Mouse (Mus musculus) liver, embryonic 11.5 days (tissue): Measurements from ENCODE around the gene Zfp800. TPM values are rescaled to one million over a fixed set of nuclear protein-coding genes. Genes with fewer than 3 reads are reported as not detected.

Source experiments
- ATAC-seq: fragments of 200-750 bp; cut with Nextera tagmentation; replicated peaks from 2 replicates; pipeline ENCODE4 v1.8.0; 2017; ENCODE audit warnings: moderate number of reproducible peaks, mild to moderate bottlenecking, moderate TSS enrichment, moderate library complexity; ENCODE audit not compliant: low FRiP score
- DNase-seq: peaks from one replicate; pipeline ENCODE4 v3.0.0-alpha.2; 2017; ENCODE audit warnings: low spot score
- H3K27ac ChIP-seq: fragments of 300-500 bp; sonication (generic); 2 replicates; pipeline ENCODE4 v1.5.1; 2014; ENCODE audit warnings: mild to moderate bottlenecking, low read depth, low read length, control low read depth
- H3K27me3 ChIP-seq: fragments of 300-500 bp; sonication (generic); replicated peaks from 2 replicates; pipeline ENCODE4 v1.6.1; 2014; ENCODE audit warnings: low read length, mixed read lengths; ENCODE audit not compliant: control insufficient read depth, insufficient read depth
- H3K36me3 ChIP-seq: fragments of 300-500 bp; sonication (generic); 2 replicates; pipeline ENCODE4 v1.6.1; 2014; ENCODE audit warnings: mild to moderate bottlenecking, low read length, moderate library complexity, mixed read lengths; ENCODE audit not compliant: control insufficient read depth, insufficient read depth
- H3K4me1 ChIP-seq: fragments of 300-500 bp; sonication (generic); replicated peaks from 2 replicates; pipeline ENCODE4 v1.6.1; 2014; ENCODE audit warnings: low read length, mixed read lengths; ENCODE audit not compliant: control insufficient read depth, insufficient read depth
- H3K4me2 ChIP-seq: fragments of 300-500 bp; sonication (generic); 2 replicates; pipeline ENCODE4 v1.6.1; 2014; ENCODE audit warnings: mild to moderate bottlenecking, control low read depth, moderate library complexity
- H3K4me3 ChIP-seq: fragments of 300-500 bp; sonication (generic); 2 replicates; pipeline ENCODE4 v1.5.1; 2014; ENCODE audit warnings: low read depth, low read length, control low read depth
- H3K9ac ChIP-seq: fragments of 300-500 bp; sonication (generic); 2 replicates; pipeline ENCODE4 v1.6.1; 2014; ENCODE audit warnings: low read depth, low read length, control low read depth
- H3K9me3 ChIP-seq: fragments of 300-500 bp; sonication (generic); 2 replicates; pipeline ENCODE4 v1.6.1; 2016; ENCODE audit warnings: low read length, inconsistent platforms, mixed read lengths; ENCODE audit not compliant: control insufficient read depth
- WGBS: fragments of 180-500 bp; shearing (Covaris S2); extraction: QIAGEN DNeasy Blood & Tissue Kit; methylation state at CpG from one replicate; pipeline ENCODE4 v1.1.7; 2014; 5-methylcytosine and 5-hydroxymethylcytosine counted together
- polyA plus RNA-seq: library from polyadenylated mRNA; unstranded; fragments of >200 nt; fragmentation: Nextera tagmentation; extraction: Ambion mirVana; gene quantifications from 2 replicates; pipeline ENCODE4 v1.2.1, GENCODE M21; 2014

Gene Zfp800
- polyA plus RNA-seq, 1 experiment from 2014 or later = 39.5 TPM

GRCm38 (mm10) chr6:28260425-28261191 lies 137.2 kb downstream of the Zfp800 start:
- WGBS = 1% methylated on average over 64 of the region's 64 CpGs
- ATAC-seq = peak; percentile 42
- H3K27ac ChIP-seq = peak overlapping the region; percentile 91

DNA sequence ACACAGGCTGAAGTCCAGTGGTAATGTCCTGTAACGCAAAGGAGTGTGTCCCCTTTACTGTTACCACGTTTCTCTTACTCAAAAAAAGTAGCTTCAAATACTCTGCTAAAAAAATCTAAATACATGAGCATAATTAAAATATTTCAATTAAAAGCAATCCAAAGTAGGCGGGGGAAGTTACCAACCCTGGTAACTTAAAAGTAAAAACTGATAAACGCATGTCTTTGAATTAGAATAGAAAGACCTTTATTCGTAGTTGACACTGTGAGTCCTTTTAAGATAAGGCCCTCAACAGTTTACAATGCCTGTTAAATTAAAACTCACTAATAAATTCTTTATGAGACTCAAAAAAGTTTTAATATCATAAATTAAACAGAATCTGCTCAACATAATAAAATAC lies 138.1 kb downstream of the Zfp800 start:
- Histone ChIP-seq H3K9ac (no peak overlapping the region), H3K4me2 (peak overlapping the region; percentile 56), H3K9me3 (no peaks in the 10 kb centered on the region), H3K4me1 (peaks cover 3% of the 10 kb centered on the region; the same call in 1 of the 2 replicates), H3K27me3 (no peaks in the 10 kb centered on the region), H3K27ac (no peak overlapping the region), H3K4me3 (peak overlapping the region; percentile 39), H3K36me3 (peaks cover 14% of the 10 kb centered on the region; the same call in 1 of the 2 replicates)
- ATAC-seq = no peak
- DNase-seq = no peak
- WGBS = 68% methylated on average over 5 of the region's 5 CpGs

More at GRCm38 (mm10) chr6:28260425-28261191, 137.2 kb downstream of the Zfp800 start:
- Histone ChIP-seq H3K4me3 (peak overlapping the region; percentile 97), H3K9ac (peak overlapping the region; percentile 93), H3K36me3 (peaks cover 9% of the 10 kb centered on the region; the same call in 1 of the 2 replicates), H3K9me3 (no peaks in the 10 kb centered on the region), H3K4me1 (peaks cover 3% of the 10 kb centered on the region; the same call in 1 of the 2 replicates), H3K27me3 (no peaks in the 10 kb centered on the region), H3K4me2 (peak overlapping the region; percentile 88)
- peak; percentile 51 for DNase-seq

GRCm38 (mm10) chr6:28258440-28258839 lies 139.4 kb downstream of the Zfp800 start:
- 51% methylated on average over 1 of the region's 1 CpGs for WGBS
- Histone ChIP-seq H3K9me3 (no peaks in the 10 kb centered on the region), H3K4me2 (peak overlapping the region; percentile 49), H3K9ac (no peak overlapping the region), H3K36me3 (peaks cover 14% of the 10 kb centered on the region; the same call in 1 of the 2 replicates), H3K27me3 (no peaks in the 10 kb centered on the region), H3K27ac (no peak overlapping the region), H3K4me1 (peaks cover 3% of the 10 kb centered on the region; the same call in 1 of the 2 replicates), H3K4me3 (no peak overlapping the region)
- DNase-seq (no peak), ATAC-seq (no peak)

DNA sequence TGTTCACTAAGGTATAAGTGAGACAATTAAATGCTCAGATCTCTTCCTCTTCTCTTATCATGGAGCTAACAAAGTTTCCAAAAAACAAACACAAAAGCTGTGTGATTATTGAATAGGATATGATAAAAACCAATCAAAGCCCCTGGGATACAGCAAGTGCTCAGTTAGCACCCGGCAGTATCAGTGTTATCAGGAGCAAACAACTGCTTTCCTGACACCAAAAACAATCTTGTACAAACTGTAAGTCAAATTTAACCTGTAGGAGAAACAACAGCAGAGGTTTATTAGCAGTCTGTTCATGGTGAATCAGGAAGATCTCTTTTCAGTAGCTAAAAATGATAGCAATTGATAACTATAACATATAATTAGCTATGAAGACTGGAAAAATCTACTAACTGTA lies 140.0 kb downstream of the Zfp800 start:
- H3K4me2 ChIP-seq = no peak overlapping the region
- 35% methylated on average over 1 of the region's 1 CpGs for WGBS
- ATAC-seq = no peak

DNA sequence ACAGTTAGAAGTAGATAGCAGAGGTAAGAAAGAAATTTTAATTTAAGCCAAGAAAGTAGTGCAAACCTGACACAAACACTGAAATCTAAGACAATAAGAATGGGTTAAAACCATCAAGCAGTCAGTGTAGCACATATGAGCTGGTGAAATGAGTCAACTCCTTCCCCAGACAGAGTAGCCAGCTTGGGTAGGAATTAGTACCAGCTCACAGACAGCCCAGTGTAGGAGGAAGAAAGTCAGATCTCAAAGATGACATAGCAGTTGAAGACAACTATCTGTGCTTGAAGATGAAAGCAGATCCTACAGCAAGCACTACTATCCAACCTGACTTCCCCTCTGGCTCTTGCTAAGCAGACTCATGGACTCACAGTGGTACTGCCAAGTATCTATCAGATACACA lies 145.0 kb downstream of the Zfp800 start:
- Histone ChIP-seq H3K4me3 (no peak overlapping the region), H3K27ac (no peak overlapping the region), H3K36me3 (peaks cover 14% of the 10 kb centered on the region; the same call in 1 of the 2 replicates), H3K27me3 (no peaks in the 10 kb centered on the region), H3K9me3 (no peaks in the 10 kb centered on the region), H3K4me2 (no peak overlapping the region), H3K9ac (no peak overlapping the region), H3K4me1 (no peaks in the 10 kb centered on the region; the same call in 1 of the 2 replicates)
- no peak for DNase-seq
- no peak for ATAC-seq

More for the DNA sequence above, 140.0 kb downstream of the Zfp800 start:
- no peak overlapping the region for H3K9ac ChIP-seq
- H3K27me3 ChIP-seq = no peaks in the 10 kb centered on the region
- H3K4me3 ChIP-seq = no peak overlapping the region
- peaks cover 3% of the 10 kb centered on the region; the same call in 1 of the 2 replicates for H3K4me1 ChIP-seq
- DNase-seq = no peak
- H3K27ac ChIP-seq = no peak overlapping the region
- H3K36me3 ChIP-seq = peaks cover 14% of the 10 kb centered on the region; the same call in 1 of the 2 replicates
- H3K9me3 ChIP-seq = no peaks in the 10 kb centered on the region

- no peaks in the 10 kb centered on the region for H3K9me3 ChIP-seq
- no peak overlapping the region for H3K4me3 ChIP-seq
- H3K4me2 ChIP-seq = no peak overlapping the region
- 89% methylated on average over 2 of the region's 2 CpGs for WGBS
- H3K27me3 ChIP-seq = no peaks in the 10 kb centered on the region
- H3K36me3 ChIP-seq = peaks cover 7% of the 10 kb centered on the region; the same call in 1 of the 2 replicates
- ATAC-seq (no peak), DNase-seq (no peak)
- H3K4me1 ChIP-seq = no peaks in the 10 kb centered on the region
- no peak overlapping the region for H3K9ac ChIP-seq
- no peak overlapping the region for H3K27ac ChIP-seq
Measured at GRCm38 (mm10) chr6:28248211-28248610, 149.6 kb downstream of the Zfp800 start.

- Histone ChIP-seq H3K4me3 (no peak overlapping the region), H3K9ac (no peak overlapping the region), H3K9me3 (no peaks in the 10 kb centered on the region), H3K27me3 (no peaks in the 10 kb centered on the region), H3K4me2 (peak overlapping the region; percentile 52), H3K4me1 (peaks cover 10% of the 10 kb centered on the region), H3K27ac (peak overlapping the region; percentile 97), H3K36me3 (peaks cover 9% of the 10 kb centered on the region; the same call in 1 of the 2 replicates)
- DNase-seq = no peak
- WGBS = 56% methylated on average over 7 of the region's 7 CpGs
- ATAC-seq = peak; percentile 94
Measured at GRCm38 (mm10) chr6:28232618-28233361, 165.0 kb downstream of the Zfp800 start.

DNA sequence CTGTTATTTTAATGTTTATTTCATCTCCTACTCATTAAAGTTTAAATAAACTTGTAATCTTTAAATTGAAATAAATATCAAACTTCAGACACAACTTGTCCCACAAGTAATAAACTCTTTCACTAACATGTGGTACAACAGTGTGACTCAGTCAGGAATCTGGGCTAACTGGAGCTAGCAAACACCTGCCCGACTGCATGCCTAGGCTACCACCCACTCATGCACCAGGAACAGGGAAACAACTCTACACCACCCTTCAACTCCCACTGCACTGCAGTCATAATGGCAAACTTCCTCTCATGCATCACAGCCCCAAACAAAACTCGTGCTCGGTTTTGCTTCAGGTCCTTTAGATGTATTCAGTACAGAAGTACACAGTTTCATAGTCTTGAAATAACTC lies 169.7 kb downstream of the Zfp800 start:
- no peaks in the 10 kb centered on the region for H3K9me3 ChIP-seq
- no peak overlapping the region for H3K4me3 ChIP-seq
- WGBS = 88% methylated on average over 3 of the region's 3 CpGs
- H3K4me2 ChIP-seq = no peak overlapping the region
- ATAC-seq (no peak), DNase-seq (no peak)
- no peak overlapping the region for H3K27ac ChIP-seq
- H3K9ac ChIP-seq = no peak overlapping the region
- H3K4me1 ChIP-seq = peaks cover 10% of the 10 kb centered on the region
- H3K36me3 ChIP-seq = peaks cover 7% of the 10 kb centered on the region; the same call in 1 of the 2 replicates
- H3K27me3 ChIP-seq = no peaks in the 10 kb centered on the region
